Mouse (Mus musculus) stomach, postnatal 0 days (tissue): ENCODE data around the gene Cdh4.

Source experiments
- CTCF ChIP-seq: IDR thresholded peaks from 2 replicates; pipeline ENCODE4 v1.5.1; 2016; ENCODE audit warnings: antibody characterized with exemption, low read depth, mild to moderate bottlenecking, moderate library complexity
- EP300 ChIP-seq: optimal IDR thresholded peaks from 2 replicates; pipeline ENCODE3; 2016; ENCODE audit warnings: antibody characterized with exemption

DNA sequence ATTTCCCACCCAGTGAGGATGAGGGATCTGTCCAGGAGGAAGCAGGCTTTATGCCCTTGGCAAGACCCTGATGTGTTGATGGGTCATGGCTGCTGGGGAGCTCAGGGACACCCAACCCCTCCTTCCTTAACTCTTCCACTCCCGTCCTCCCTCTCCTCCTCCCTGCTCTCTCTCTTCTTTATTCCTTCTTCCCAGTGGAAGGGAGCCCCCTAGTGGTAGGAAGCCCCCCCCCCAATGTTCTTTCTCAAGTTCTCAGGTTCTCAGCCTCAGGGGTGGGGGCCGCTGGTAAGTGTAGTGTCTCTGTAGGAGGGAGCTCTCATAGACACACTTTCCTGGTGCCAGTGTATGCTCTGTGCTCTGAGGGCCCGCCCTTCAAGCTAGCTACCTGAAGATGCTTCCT, 421.0 kb downstream of the Cdh4 start:
- no peak for TF ChIP-seq EP300
- peak; percentile 73 for TF ChIP-seq CTCF
